In genomic region chr2:174438737-174439449, GRCm38 (mm10) we compare ENCODE assay signal across 8 mouse cellular contexts. TPM values are rescaled to one million over a fixed set of nuclear protein-coding genes. Genes with fewer than 3 reads are reported as not detected.
DNase-seq lines count a peak whose midpoint lies in the region; ATAC-seq and TF ChIP-seq lines count a peak whose summit lies in the region.

Ctsz (minus strand) TSS chr2:174439039.

- peak; percentile 51 for TF ChIP-seq POLR2A in ES-Bruce4 (IDR thresholded peaks at IDR 0.05; ENCODE audit: insufficient read depth, low read length)
- TF ChIP-seq POLR2A in lung, adult 2 months (IDR thresholded peaks at IDR 0.05; ENCODE audit: borderline replicate concordance, extremely low read depth, low read depth, low read length) = peak; percentile 58; the same call in 1 of the 2 replicates

- ATAC-seq in cerebellum, adult (ENCODE audit: insufficient number of reproducible peaks, low FRiP score, low TSS enrichment) = peak; percentile 36; the same call in 1 of the 2 replicates
- peak; percentile 87 for ATAC-seq in forebrain, embryonic 14.5 days
- ATAC-seq in neural tube, embryonic 14.5 days (ENCODE audit: low read depth) = peak; percentile 80

- no peak for TF ChIP-seq CTCF in ES-Bruce4 (IDR thresholded peaks at IDR 0.05; ENCODE audit: low read depth, low read length)
- TF ChIP-seq CTCF in lung, adult 2 months (IDR thresholded peaks at IDR 0.05; ENCODE audit: insufficient read depth, low read length) = no peak

- no peak for TF ChIP-seq EP300 in ES-Bruce4 (IDR thresholded peaks at IDR 0.05; ENCODE audit: insufficient read depth, low read depth, low read length)

- WGBS in forebrain, embryonic 14.5 days = 0% methylated on average over 38 of the region's 38 CpGs
- 2% methylated on average over 38 of the region's 38 CpGs for WGBS in lung, adult 2 months
- 1% methylated on average over 38 of the region's 38 CpGs for WGBS in neural tube, embryonic 14.5 days

- H3K4me2 ChIP-seq in forebrain, embryonic 14.5 days (ENCODE audit: low read length) = peak within 1 kb of the TSS; percentile 75
- peak within 1 kb of the TSS; percentile 62 for H3K4me2 ChIP-seq in neural tube, embryonic 14.5 days (ENCODE audit: low read depth, low read length)

- no peak within 1 kb of the TSS for H3K27ac ChIP-seq in ES-Bruce4 (ENCODE audit: insufficient read depth, low read length)
- H3K27ac ChIP-seq in forebrain, embryonic 14.5 days (ENCODE audit: low read depth, low read length) = no peak within 1 kb of the TSS
- no peak within 1 kb of the TSS for H3K27ac ChIP-seq in neural tube, embryonic 14.5 days (ENCODE audit: low read depth, low read length)

- H3K27me3 ChIP-seq in ES-Bruce4 (ENCODE audit: control insufficient read depth, insufficient read depth, low read length, poor library complexity, severe bottlenecking) = no peaks in the 10 kb centered on the region
- no peaks in the 10 kb centered on the region for H3K27me3 ChIP-seq in forebrain, embryonic 14.5 days (replicated peaks; ENCODE audit: control insufficient read depth, insufficient read depth, low read length)
- no peaks in the 10 kb centered on the region for H3K27me3 ChIP-seq in neural tube, embryonic 14.5 days (ENCODE audit: control insufficient read depth, insufficient read depth, low read length)

- H3K9ac ChIP-seq in ES-Bruce4 (ENCODE audit: low read depth, poor library complexity, severe bottlenecking) = peak within 1 kb of the TSS; percentile 62
- peak within 1 kb of the TSS; percentile 67 for H3K9ac ChIP-seq in forebrain, embryonic 14.5 days (ENCODE audit: low read length)
- peak within 1 kb of the TSS; percentile 43 for H3K9ac ChIP-seq in neural tube, embryonic 14.5 days (replicated peaks; ENCODE audit: low read depth, low read length)

- peak within 1 kb of the TSS; percentile 75 for H3K4me3 ChIP-seq in ES-Bruce4 (ENCODE audit: low read depth, low read length)
- H3K4me3 ChIP-seq in forebrain, embryonic 14.5 days (ENCODE audit: low read depth, low read length) = peak within 1 kb of the TSS; percentile 52
- peak within 1 kb of the TSS; percentile 70 for H3K4me3 ChIP-seq in lung, adult 2 months (replicated peaks; ENCODE audit: extremely low read depth, low read depth, low read length)
- peak within 1 kb of the TSS; percentile 37 for H3K4me3 ChIP-seq in neural tube, embryonic 14.5 days (ENCODE audit: low read depth, low read length)

- no peaks in the 10 kb centered on the region; the same call in 1 of the 2 replicates for H3K36me3 ChIP-seq in ES-Bruce4 (ENCODE audit: control insufficient read depth, insufficient read depth, low read length, poor library complexity, severe bottlenecking)
- H3K36me3 ChIP-seq in forebrain, embryonic 14.5 days (ENCODE audit: control insufficient read depth, insufficient read depth, low read length) = peaks cover 3% of the 10 kb centered on the region; the same call in 1 of the 2 replicates
- no peaks in the 10 kb centered on the region for H3K36me3 ChIP-seq in neural tube, embryonic 14.5 days (ENCODE audit: control insufficient read depth, insufficient read depth, low read length)

- H3K4me1 ChIP-seq in ES-Bruce4 (ENCODE audit: control insufficient read depth, insufficient read depth, low read length) = peaks cover 10% of the 10 kb centered on the region
- H3K4me1 ChIP-seq in forebrain, embryonic 14.5 days (ENCODE audit: control insufficient read depth, insufficient read depth, low read length) = peaks cover 16% of the 10 kb centered on the region
- peaks cover 7% of the 10 kb centered on the region for H3K4me1 ChIP-seq in lung, adult 2 months (ENCODE audit: control insufficient read depth, insufficient read depth, low read length)
- H3K4me1 ChIP-seq in neural tube, embryonic 14.5 days (ENCODE audit: control insufficient read depth, insufficient read depth, low read length) = peaks cover 6% of the 10 kb centered on the region; the same call in 1 of the 2 replicates

- H3K9me3 ChIP-seq in ES-Bruce4 (replicated peaks; ENCODE audit: control insufficient read depth, insufficient read depth, low read length, poor library complexity, severe bottlenecking) = no peaks in the 10 kb centered on the region
- H3K9me3 ChIP-seq in forebrain, embryonic 14.5 days (replicated peaks; ENCODE audit: control insufficient read depth, low read length) = no peaks in the 10 kb centered on the region
- no peaks in the 10 kb centered on the region for H3K9me3 ChIP-seq in neural tube, embryonic 14.5 days (ENCODE audit: control insufficient read depth, low read length)

- DNase-seq in forebrain, embryonic 14.5 days (ENCODE audit: low spot score) = peak; percentile 55
- peak; percentile 63 for DNase-seq in heart, postnatal 25 days (ENCODE audit: low spot score)
- DNase-seq in layer of hippocampus, adult 18-20 months (ENCODE audit: low spot score in 2 of 2) = peak in 1 of 2 experiments; percentile 37
- peak; percentile 79 for DNase-seq in lung, adult 2 months
- peak; percentile 49 to 53 for DNase-seq in thymus, adult 18-20 months

- intact Hi-C loops in heart, postnatal 25 days (cut with DNase I) = no loop called here

RNA-seq across cellular contexts. Expression of gene Ctsz, which starts in this region (rescaled TPM):
- 59.2 and 62.1 TPM in 2 replicates for polyA plus RNA-seq in ES-Bruce4 (2011; ENCODE audit: insufficient read depth, insufficient read length, low read depth, missing spikeins)
- 86.7 and 94.1 TPM in 2 replicates for polyA plus RNA-seq in forebrain, embryonic 14.5 days (2014; fragmentation: Nextera tagmentation; extraction: Ambion mirVana)
- 10 to 100 TPM; 29.8 to 30.8 TPM for total RNA-seq in heart, postnatal 25 days (2021)
- 10 to 100 TPM; 37.9 to 44.0 TPM for total RNA-seq in layer of hippocampus, adult 18-20 months (2021)
- 229 and 251 TPM in 2 replicates for polyA plus RNA-seq in lung, adult 2 months (2012; rRNA removed)
- 58.2 and 79.7 TPM in 2 replicates for polyA plus RNA-seq in neural tube, embryonic 14.5 days (2014; fragmentation: Nextera tagmentation; extraction: Ambion mirVana)

Comparison
In these comparisons a context has a peak if more than half of its experiments do, and no peak if none do; other contexts are left out.
1. ATAC-seq: peak in every context shown above with its lines; median percentile 87 in forebrain, embryonic 14.5 days; 80 in neural tube, embryonic 14.5 days; 36 in cerebellum, adult.